In the genomic region with DNA sequence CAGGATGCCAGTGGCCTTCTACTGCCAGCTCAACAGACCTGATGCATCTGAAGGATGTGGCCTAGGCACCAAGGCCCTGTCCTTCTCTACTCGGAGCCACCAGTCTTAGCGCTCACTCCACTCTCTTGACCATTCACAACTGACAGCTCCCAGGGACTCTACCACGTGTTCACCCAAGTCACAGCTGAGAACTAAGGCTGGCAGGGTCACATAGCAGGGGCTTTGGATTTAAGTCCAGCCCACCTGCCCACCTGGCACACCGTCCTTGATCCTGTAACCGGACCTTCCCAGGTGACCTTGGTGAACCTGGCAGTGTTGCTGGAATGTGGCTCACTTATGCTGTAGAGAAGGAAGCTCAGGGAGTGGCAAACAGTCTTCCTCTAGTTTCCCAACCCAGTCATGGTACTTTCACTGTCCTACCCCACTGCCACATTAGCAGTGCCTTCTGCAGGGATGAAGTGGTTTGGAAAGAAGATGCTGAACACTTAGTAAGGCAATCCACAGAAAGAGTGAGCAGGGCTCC, we compare ENCODE assay signal across 7 mouse cellular contexts. TPM values are rescaled to one million over a fixed set of nuclear protein-coding genes. Genes with fewer than 3 reads are reported as not detected.
DNase-seq lines count a peak whose midpoint lies in the region; ATAC-seq and TF ChIP-seq lines count a peak whose summit lies in the region.

No protein-coding gene starts in this region.

- no peak for DNase-seq in lung, embryonic 14.5 days
- DNase-seq in lung, postnatal 14 days, result no peak
- DNase-seq in embryo, embryonic 9.5 days (ENCODE audit: extremely low spot score), result no peak
- no peak for DNase-seq in ovary, adult 18-20 months (ENCODE audit: low spot score)

- H3K36me3 ChIP-seq in lung, embryonic 14.5 days (ENCODE audit: insufficient read depth), result no peaks in the 10 kb centered on the region
- no peaks in the 10 kb centered on the region for H3K36me3 ChIP-seq in heart, embryonic 16.5 days (ENCODE audit: control insufficient read depth, insufficient read depth)
- no peaks in the 10 kb centered on the region for H3K36me3 ChIP-seq in liver, embryonic 12.5 days
- H3K36me3 ChIP-seq in stomach, embryonic 14.5 days (ENCODE audit: control insufficient read depth, insufficient read depth, low read length), result no peaks in the 10 kb centered on the region

- no peaks in the 10 kb centered on the region for H3K9me3 ChIP-seq in lung, embryonic 14.5 days (ENCODE audit: low read depth, low read length)
- H3K9me3 ChIP-seq in heart, embryonic 16.5 days (replicated peaks; ENCODE audit: control insufficient read depth, low read length), result no peaks in the 10 kb centered on the region
- no peaks in the 10 kb centered on the region for H3K9me3 ChIP-seq in liver, embryonic 12.5 days (replicated peaks)
- H3K9me3 ChIP-seq in stomach, embryonic 14.5 days (ENCODE audit: control insufficient read depth, low read depth, low read length), result no peaks in the 10 kb centered on the region

- H3K4me2 ChIP-seq in lung, embryonic 14.5 days, result peak overlapping the region; percentile 93
- H3K4me2 ChIP-seq in heart, embryonic 16.5 days (ENCODE audit: low read depth, low read length), result peak overlapping the region; percentile 68
- peak overlapping the region; percentile 62 for H3K4me2 ChIP-seq in liver, embryonic 12.5 days
- peak overlapping the region; percentile 84 for H3K4me2 ChIP-seq in stomach, embryonic 14.5 days (replicated peaks; ENCODE audit: low read depth, low read length)

- peak overlapping the region; percentile 38; the same call in 1 of the 2 replicates for H3K9ac ChIP-seq in lung, embryonic 14.5 days
- peak overlapping the region; percentile 62 for H3K9ac ChIP-seq in heart, embryonic 16.5 days (ENCODE audit: low read length)
- H3K9ac ChIP-seq in liver, embryonic 12.5 days, result no peak overlapping the region
- H3K9ac ChIP-seq in stomach, embryonic 14.5 days (replicated peaks; ENCODE audit: low read depth, low read length), result no peak overlapping the region; the same call in 1 of the 2 replicates

- peaks cover 23% of the 10 kb centered on the region; the same call in 1 of the 2 replicates for H3K4me1 ChIP-seq in lung, embryonic 14.5 days (ENCODE audit: insufficient read depth)
- H3K4me1 ChIP-seq in heart, embryonic 16.5 days (ENCODE audit: control insufficient read depth, insufficient read depth, low read length), result peaks cover 31% of the 10 kb centered on the region
- peaks cover 32% of the 10 kb centered on the region for H3K4me1 ChIP-seq in liver, embryonic 12.5 days
- peaks cover 31% of the 10 kb centered on the region; the same call in 1 of the 2 replicates for H3K4me1 ChIP-seq in stomach, embryonic 14.5 days (ENCODE audit: control insufficient read depth, insufficient read depth, low read length)

- H3K27me3 ChIP-seq in lung, embryonic 14.5 days (ENCODE audit: insufficient read depth, low read length), result no peaks in the 10 kb centered on the region
- no peaks in the 10 kb centered on the region for H3K27me3 ChIP-seq in heart, embryonic 16.5 days (ENCODE audit: control insufficient read depth, insufficient read depth, low read length)
- H3K27me3 ChIP-seq in liver, embryonic 12.5 days (replicated peaks), result no peaks in the 10 kb centered on the region; the same call in 1 of the 2 replicates
- no peaks in the 10 kb centered on the region for H3K27me3 ChIP-seq in stomach, embryonic 14.5 days (ENCODE audit: control insufficient read depth, insufficient read depth, low read length)

- no peak for ATAC-seq in lung, embryonic 14.5 days (ENCODE audit: insufficient read depth)
- ATAC-seq in heart, embryonic 16.5 days (replicated peaks; ENCODE audit: extremely low read depth, insufficient read depth, low FRiP score), result no peak; the same call in 1 of the 2 replicates
- no peak for ATAC-seq in liver, embryonic 12.5 days
- no peak; the same call in 1 of the 2 replicates for ATAC-seq in stomach, embryonic 14.5 days (ENCODE audit: insufficient number of reproducible peaks, insufficient read depth, low FRiP score, low read depth)

- no peak for TF ChIP-seq CTCF in lung, embryonic 14.5 days (IDR thresholded peaks at IDR 0.05; ENCODE audit: low read depth)

- peak overlapping the region; percentile 60 for H3K4me3 ChIP-seq in lung, embryonic 14.5 days (ENCODE audit: low read depth, low read length)
- peak overlapping the region; percentile 61 for H3K4me3 ChIP-seq in heart, embryonic 16.5 days (ENCODE audit: low read length)
- H3K4me3 ChIP-seq in liver, embryonic 12.5 days, result peak overlapping the region; percentile 42; the same call in 1 of the 2 replicates
- peak overlapping the region; percentile 56 for H3K4me3 ChIP-seq in stomach, embryonic 14.5 days (ENCODE audit: low read depth, low read length)

- H3K27ac ChIP-seq in lung, embryonic 14.5 days (ENCODE audit: low read depth), result peak overlapping the region; percentile 83
- H3K27ac ChIP-seq in heart, embryonic 16.5 days (ENCODE audit: low read length), result peak overlapping the region; percentile 86
- no peak overlapping the region for H3K27ac ChIP-seq in liver, embryonic 12.5 days
- H3K27ac ChIP-seq in stomach, embryonic 14.5 days (ENCODE audit: low read length), result peak overlapping the region; percentile 68; the same call in 1 of the 2 replicates

- WGBS in lung, embryonic 14.5 days, result 42% methylated on average over 5 of the region's 5 CpGs
- 61% methylated on average over 5 of the region's 5 CpGs for WGBS in heart, embryonic 16.5 days
- 66% methylated on average over 5 of the region's 5 CpGs for WGBS in liver, embryonic 12.5 days (ENCODE audit: insufficient replicate concordance)
- 52% methylated on average over 5 of the region's 5 CpGs for WGBS in stomach, embryonic 14.5 days

RNA-seq across cellular contexts. Expression of a gene that starts 0.6 kb away (rescaled TPM):
- 30.1 and 30.3 TPM in 2 replicates for polyA plus RNA-seq in lung, embryonic 14.5 days (2014; fragmentation: Nextera tagmentation; extraction: Ambion mirVana)
- 75.1 and 76.4 TPM in 2 replicates for polyA plus RNA-seq in heart, embryonic 16.5 days (2015; fragmentation: Nextera tagmentation; extraction: Ambion mirVana)
- 5.0 and 5.2 TPM in 2 replicates for polyA plus RNA-seq in liver, embryonic 12.5 days (2016; fragmentation: Nextera tagmentation; extraction: Ambion mirVana)
- 39.7 and 45.2 TPM in 2 replicates for polyA plus RNA-seq in stomach, embryonic 14.5 days (2014; fragmentation: Nextera tagmentation; extraction: Ambion mirVana)

Comparison
In these comparisons a context has a peak if more than half of its experiments do, and no peak if none do; other contexts are left out.
1. H3K9ac ChIP-seq: peak in lung, embryonic 14.5 days (single experiment) and heart, embryonic 16.5 days (single experiment); none in liver, embryonic 12.5 days (single experiment) and stomach, embryonic 14.5 days (single experiment).
2. Peak in every context shown above with its lines, with median percentiles within 50 percentile points of each other: H3K4me2 ChIP-seq and H3K4me3 ChIP-seq.